Mouse (Mus musculus): ENCODE data around the gene Zfp969.
"Not testable (repeated sequence)": the region's sequence is repeated elsewhere in the genome, so short reads cannot be mapped to it uniquely, and the experiment has no call there.

Gene Zfp969

DNA sequence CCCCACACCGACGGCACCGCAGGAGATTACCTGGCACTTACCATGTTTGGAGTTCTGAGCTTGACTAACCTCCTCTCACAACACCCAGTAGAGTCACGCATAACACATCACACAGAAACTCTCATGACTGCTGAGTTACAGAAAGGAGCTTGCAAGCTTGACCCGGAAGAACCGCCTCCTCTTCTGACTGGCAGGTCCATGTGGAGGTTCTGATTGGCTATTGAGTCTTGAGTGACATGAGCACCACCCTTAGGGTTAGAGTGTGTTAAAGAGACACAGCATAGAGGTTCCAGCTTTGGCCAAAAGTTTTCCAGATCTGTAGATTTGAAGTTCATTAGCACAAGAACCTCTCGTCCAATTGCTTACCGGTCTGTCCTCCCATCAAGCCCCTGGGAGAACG, at the start of gene Zfp969:
Gene Zfp969 (minus strand): TSS at position 101 of the 400 bp plus-strand sequence.
- not testable (repeated sequence) for DNase-seq (ENCODE audit: low spot score)

DNA sequence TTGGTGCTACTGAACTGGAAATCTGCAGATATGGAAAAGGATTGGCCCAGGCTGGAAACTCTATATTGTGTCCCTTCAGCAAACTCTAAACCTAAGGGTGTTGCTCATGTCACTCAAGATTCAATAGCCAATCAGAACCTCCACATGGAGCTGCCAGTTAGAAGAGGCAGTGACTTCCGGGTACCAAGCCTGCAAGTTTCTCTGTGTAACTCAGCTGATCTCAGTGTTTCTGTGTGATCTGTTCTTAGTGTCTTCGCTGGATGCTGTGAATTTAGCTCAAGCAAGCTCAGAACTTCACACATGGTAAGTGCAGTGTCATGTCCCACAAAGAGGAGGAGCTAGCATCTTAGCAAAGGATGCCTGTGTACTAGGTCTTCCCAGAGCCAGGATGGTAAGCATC, 37.8 kb upstream of the Zfp969 start, which contains the start of gene Gm2007:
Gene Gm2007 (plus strand): TSS at position 301 of the 400 bp plus-strand sequence.
- DNase-seq (ENCODE audit: low spot score): not testable (repeated sequence)

DNA sequence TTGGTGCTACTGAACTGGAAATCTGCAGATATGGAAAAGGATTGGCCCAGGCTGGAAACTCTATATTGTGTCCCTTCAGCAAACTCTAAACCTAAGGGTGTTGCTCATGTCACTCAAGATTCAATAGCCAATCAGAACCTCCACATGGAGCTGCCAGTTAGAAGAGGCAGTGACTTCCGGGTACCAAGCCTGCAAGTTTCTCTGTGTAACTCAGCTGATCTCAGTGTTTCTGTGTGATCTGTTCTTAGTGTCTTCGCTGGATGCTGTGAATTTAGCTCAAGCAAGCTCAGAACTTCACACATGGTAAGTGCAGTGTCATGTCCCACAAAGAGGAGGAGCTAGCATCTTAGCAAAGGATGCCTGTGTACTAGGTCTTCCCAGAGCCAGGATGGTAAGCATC, 59.8 kb downstream of the Zfp969 start, which contains the start of gene Gm11007:
Gene Gm11007 (plus strand): TSS at position 301 of the 400 bp plus-strand sequence.
- not testable (repeated sequence) for DNase-seq (ENCODE audit: low spot score)
